14 mouse cellular contexts compared by ENCODE assay signal in the genomic region with DNA sequence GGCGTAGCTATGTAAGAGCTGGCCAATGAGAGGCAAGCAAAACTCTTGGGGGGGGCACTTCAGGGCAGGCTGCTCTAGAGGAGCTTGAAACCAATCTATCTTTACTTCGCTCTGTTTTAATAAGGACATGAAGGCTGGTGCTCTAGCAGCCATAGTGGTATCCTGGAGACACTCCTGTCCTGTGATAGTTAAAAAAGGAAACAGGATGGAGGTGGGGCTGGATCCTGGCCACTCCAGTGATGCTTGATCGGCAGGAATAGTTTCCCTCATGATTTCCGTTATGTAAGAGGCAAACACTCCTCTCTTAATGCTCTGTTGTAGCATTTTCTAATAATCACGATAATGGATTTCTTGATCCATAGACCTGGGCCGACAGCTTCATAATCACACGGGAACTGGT.
DNase-seq lines count a peak whose midpoint lies in the region; ATAC-seq and TF ChIP-seq lines count a peak whose summit lies in the region.
"Had no signal": no experiment of that assay in that cellular context is flagged by ENCODE, and none has a peak within 500 bp of the region (broad histone marks: within the 10 kb centered on the region; RNA-seq: fewer than 3 reads in every experiment).

No protein-coding gene starts in this region.

- H3K27ac ChIP-seq in gastrocnemius, adult 2 months, result no peak overlapping the region
- no peak overlapping the region for H3K27ac ChIP-seq in kidney, adult 2 months (ENCODE audit: insufficient read depth, low read depth, low read length)
- H3K27ac ChIP-seq in kidney, embryonic 16.5 days (ENCODE audit: low read length), result no peak overlapping the region
- H3K27ac ChIP-seq in intestine, postnatal 0 days (ENCODE audit: low read depth, low read length), result no peak overlapping the region
- H3K27ac ChIP-seq: hindbrain, embryonic 14.5 days; limb, embryonic 15.5 days; midbrain, embryonic 15.5 days had no signal

- no peaks in the 10 kb centered on the region for H3K36me3 ChIP-seq in kidney, adult 2 months (ENCODE audit: control insufficient read depth, insufficient read depth, low read length)
- no peaks in the 10 kb centered on the region for H3K36me3 ChIP-seq in kidney, embryonic 16.5 days (ENCODE audit: insufficient read depth, low read length)
- H3K36me3 ChIP-seq in intestine, postnatal 0 days (ENCODE audit: control insufficient read depth, insufficient read depth), result no peaks in the 10 kb centered on the region
- H3K36me3 ChIP-seq: limb, embryonic 15.5 days; midbrain, embryonic 15.5 days had no signal

- TF ChIP-seq CTCF in gastrocnemius, adult 2 months (IDR thresholded peaks at IDR 0.05), result no peak
- no peak for TF ChIP-seq CTCF in kidney, adult 2 months (conservative IDR thresholded peaks at IDR 0.05; ENCODE audit: insufficient read depth, insufficient read length, low read depth, low read length)
- TF ChIP-seq CTCF in intestine, postnatal 0 days (IDR thresholded peaks at IDR 0.05; ENCODE audit: low read depth), result no peak

- no peak overlapping the region for H3K4me2 ChIP-seq in kidney, embryonic 16.5 days (replicated peaks; ENCODE audit: low read depth, low read length)
- H3K4me2 ChIP-seq in intestine, postnatal 0 days (replicated peaks; ENCODE audit: low read depth), result no peak overlapping the region
- H3K4me2 ChIP-seq: hindbrain, embryonic 14.5 days; limb, embryonic 15.5 days; midbrain, embryonic 15.5 days had no signal

- 71% methylated on average over 7 of the region's 7 CpGs for WGBS in kidney, adult 2 months
- 77% methylated on average over 7 of the region's 7 CpGs for WGBS in kidney, embryonic 16.5 days
- WGBS in intestine, postnatal 0 days, result 84% methylated on average over 7 of the region's 7 CpGs

- H3K9ac ChIP-seq in kidney, embryonic 16.5 days (replicated peaks; ENCODE audit: low read length), result no peak overlapping the region
- no peak overlapping the region for H3K9ac ChIP-seq in intestine, postnatal 0 days (ENCODE audit: low read depth, low read length)
- H3K9ac ChIP-seq: hindbrain, embryonic 14.5 days; limb, embryonic 15.5 days; midbrain, embryonic 15.5 days had no signal

- H3K27me3 ChIP-seq in kidney, adult 2 months (replicated peaks; ENCODE audit: control insufficient read depth, insufficient read depth, low read length), result no peaks in the 10 kb centered on the region
- H3K27me3 ChIP-seq in kidney, embryonic 16.5 days (ENCODE audit: insufficient read depth, low read length), result no peaks in the 10 kb centered on the region
- H3K27me3 ChIP-seq in intestine, postnatal 0 days (replicated peaks; ENCODE audit: control insufficient read depth, insufficient read depth, low read length), result no peaks in the 10 kb centered on the region
- H3K27me3 ChIP-seq: limb, embryonic 15.5 days; midbrain, embryonic 15.5 days had no signal

- DNase-seq in gastrocnemius, adult 2 months, result peak; percentile 22
- no peak for DNase-seq in gastrocnemius, adult 8-10 months (ENCODE audit: low spot score in 2 of 2)
- peak; percentile 43 for DNase-seq in kidney, adult 2 months
- peak; percentile 22 for DNase-seq in lung, postnatal 10 days
- DNase-seq in lung, adult 18-20 months, result no peak
- peak; percentile 29 for DNase-seq in telencephalon, adult 2 months (ENCODE audit: low read depth, low spot score)
- DNase-seq: cerebellum, postnatal 25 days; gastrocnemius, postnatal 36 days; thymus, postnatal 4 days had no signal

- no peaks in the 10 kb centered on the region; the same call in 1 of the 2 replicates for H3K4me1 ChIP-seq in kidney, adult 2 months (ENCODE audit: control insufficient read depth, insufficient read depth, low read length)
- peaks cover 41% of the 10 kb centered on the region for H3K4me1 ChIP-seq in kidney, embryonic 16.5 days (ENCODE audit: insufficient read depth, low read length)
- H3K4me1 ChIP-seq in intestine, postnatal 0 days (replicated peaks; ENCODE audit: control insufficient read depth, insufficient read depth, low read length), result 0 out of 2 replicates have a peak, but pooled peaks cover 8% of the 10 kb centered on the region

- no peaks in the 10 kb centered on the region for H3K9me3 ChIP-seq in kidney, embryonic 16.5 days (ENCODE audit: low read length)
- no peaks in the 10 kb centered on the region for H3K9me3 ChIP-seq in intestine, postnatal 0 days (ENCODE audit: control insufficient read depth)
- H3K9me3 ChIP-seq: limb, embryonic 15.5 days; midbrain, embryonic 15.5 days had no signal

- intact Hi-C loops in gastrocnemius, adult 2 months (cut with DNase I), result no loop called here

- TF ChIP-seq POLR2A in kidney, adult 2 months (IDR thresholded peaks at IDR 0.05; ENCODE audit: low read depth, low read length), result no peak

- no peak overlapping the region for H3K4me3 ChIP-seq in gastrocnemius, adult 2 months
- no peak overlapping the region for H3K4me3 ChIP-seq in kidney, adult 2 months (ENCODE audit: insufficient read depth, low read depth, low read length)
- H3K4me3 ChIP-seq in kidney, embryonic 16.5 days (ENCODE audit: low read length), result no peak overlapping the region
- no peak overlapping the region for H3K4me3 ChIP-seq in intestine, postnatal 0 days (ENCODE audit: low read depth, low read length)
- H3K4me3 ChIP-seq: limb, embryonic 15.5 days; midbrain, embryonic 15.5 days had no signal

- ATAC-seq in kidney, embryonic 16.5 days (ENCODE audit: low FRiP score, low TSS enrichment), result no peak
- ATAC-seq in intestine, postnatal 0 days, result no peak
- ATAC-seq: midbrain, embryonic 15.5 days had no signal

Comparison
In these comparisons a context has a peak if more than half of its experiments do, and no peak if none do; other contexts are left out.
1. DNase-seq: peak in gastrocnemius, adult 2 months (single experiment), kidney, adult 2 months (single experiment), lung, postnatal 10 days (single experiment) and telencephalon, adult 2 months (single experiment); none in gastrocnemius, adult 8-10 months (0 of 2) and lung, adult 18-20 months (0 of 2).